Mouse (Mus musculus): Measurements from ENCODE around the gene Rpl36a-ps1.
"Not testable (repeated sequence)": the region's sequence is repeated elsewhere in the genome, so short reads cannot be mapped to it uniquely, and the experiment has no call there.

Gene Rpl36a-ps1

GRCm38 (mm10) chr14:98994218-98994617 lies at the start of gene Rpl36a-ps1:
TSS of gene Rpl36a-ps1 (minus strand) at chr14:98994318.
- DNase-seq (ENCODE audit: low read depth, low spot score), result no peak

GRCm38 (mm10) chr14:99043499-99043898 lies 49.4 kb upstream of the Rpl36a-ps1 start:
- no peak for DNase-seq (ENCODE audit: low read depth, low spot score)

DNA sequence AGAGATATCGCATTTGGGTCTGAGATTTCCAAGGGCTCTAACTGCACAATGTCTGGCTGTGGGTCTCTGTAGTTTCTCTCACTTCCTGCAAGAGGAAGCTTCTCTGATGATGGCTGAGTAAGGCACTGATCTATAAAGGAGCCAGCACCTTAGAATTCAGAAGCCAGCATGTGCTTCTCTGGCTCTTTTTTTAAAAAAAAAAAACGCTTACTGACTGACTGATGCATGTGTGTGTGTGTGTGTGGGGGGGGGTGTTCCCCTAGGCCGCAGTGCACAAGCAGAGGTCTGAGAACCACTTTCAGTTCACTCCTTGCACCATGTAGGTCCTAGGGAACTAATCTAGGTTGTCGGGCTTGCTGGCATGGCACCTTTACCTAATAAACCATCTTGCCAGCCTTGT lies 47.3 kb upstream of the Rpl36a-ps1 start:
- no peak for DNase-seq (ENCODE audit: low read depth, low spot score)

GRCm38 (mm10) chr14:99039308-99039707 lies 45.2 kb upstream of the Rpl36a-ps1 start:
- not testable (repeated sequence) for DNase-seq (ENCODE audit: low read depth, low spot score)

DNA sequence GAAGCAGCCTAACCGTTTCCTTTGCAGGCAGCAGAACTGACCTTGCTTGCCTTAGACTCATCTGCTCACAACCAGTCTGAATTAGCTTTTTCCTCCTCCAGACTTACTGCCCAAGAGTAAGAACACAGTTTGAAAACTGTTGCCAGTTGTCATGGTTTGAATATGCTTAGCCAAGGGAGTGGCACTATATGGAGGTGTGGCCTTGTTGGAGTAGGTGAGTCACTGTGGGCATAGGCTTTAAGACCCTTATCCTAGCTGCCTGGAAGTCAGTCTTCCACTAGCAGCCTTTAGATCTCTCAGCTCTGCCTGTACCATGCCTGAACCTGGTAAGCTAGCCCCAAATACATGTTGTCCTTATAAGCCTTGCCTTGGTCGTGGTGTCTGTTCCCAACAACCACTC lies 43.6 kb upstream of the Rpl36a-ps1 start:
- no peak for DNase-seq (ENCODE audit: low read depth, low spot score)

DNA sequence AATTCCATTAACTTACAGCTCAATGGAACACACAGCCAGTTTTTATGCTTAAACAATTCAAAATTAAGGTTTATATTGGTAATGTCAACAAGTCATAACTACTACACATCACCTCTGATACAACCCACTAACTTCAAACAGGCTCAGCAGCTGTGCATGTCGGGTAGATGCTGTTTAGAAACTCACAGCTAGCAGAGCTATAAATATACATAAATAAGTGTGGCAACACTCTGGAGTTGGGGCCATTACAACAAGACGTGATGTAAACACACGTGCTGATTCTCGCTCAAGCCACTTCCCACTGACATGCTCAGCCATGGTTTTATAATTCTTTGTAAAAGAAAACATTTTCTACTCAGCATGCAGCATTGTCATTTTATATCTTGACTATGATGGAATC lies 41.9 kb upstream of the Rpl36a-ps1 start:
- DNase-seq (ENCODE audit: low read depth, low spot score), result no peak

DNA sequence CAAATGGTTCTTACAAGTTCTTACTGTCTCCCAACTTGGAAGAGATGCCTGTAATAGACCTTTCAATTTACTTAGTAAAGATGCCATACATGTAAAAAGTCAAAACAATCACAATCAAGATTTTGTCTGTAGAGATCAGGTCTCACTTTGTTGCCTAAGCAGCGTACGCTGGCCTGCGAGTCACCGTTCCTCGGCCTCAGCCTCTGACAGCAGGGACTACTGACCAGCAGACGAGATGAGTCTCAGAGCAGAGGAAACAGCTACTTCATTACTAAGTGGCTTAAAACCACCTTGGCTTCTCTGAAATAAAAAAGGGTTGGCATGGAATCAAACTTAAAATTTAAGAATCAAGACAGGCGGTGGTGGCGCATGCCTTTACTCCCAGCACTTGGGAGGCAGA lies 40.7 kb upstream of the Rpl36a-ps1 start:
- DNase-seq (ENCODE audit: low read depth, low spot score), result not testable (repeated sequence)

DNA sequence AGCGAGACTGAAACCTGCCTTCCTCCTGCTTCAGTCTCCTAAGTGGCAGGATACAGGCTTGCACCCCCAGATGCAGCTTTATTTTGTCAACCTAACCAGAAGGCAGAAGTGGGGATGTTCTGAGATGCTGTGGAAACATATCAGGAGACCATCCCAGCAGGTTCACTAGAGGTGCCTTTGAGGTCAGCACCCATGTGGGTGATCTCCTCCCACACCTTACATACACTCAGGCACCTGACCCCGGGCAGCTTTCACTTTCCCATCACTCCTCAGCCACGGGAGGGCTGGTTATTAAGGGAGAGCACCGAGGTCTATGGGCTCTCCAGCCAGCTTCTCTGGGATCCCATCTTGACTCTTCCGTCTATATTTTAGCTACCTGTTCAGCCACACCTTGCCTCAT lies 38.5 kb upstream of the Rpl36a-ps1 start:
- DNase-seq (ENCODE audit: low read depth, low spot score), result no peak

DNA sequence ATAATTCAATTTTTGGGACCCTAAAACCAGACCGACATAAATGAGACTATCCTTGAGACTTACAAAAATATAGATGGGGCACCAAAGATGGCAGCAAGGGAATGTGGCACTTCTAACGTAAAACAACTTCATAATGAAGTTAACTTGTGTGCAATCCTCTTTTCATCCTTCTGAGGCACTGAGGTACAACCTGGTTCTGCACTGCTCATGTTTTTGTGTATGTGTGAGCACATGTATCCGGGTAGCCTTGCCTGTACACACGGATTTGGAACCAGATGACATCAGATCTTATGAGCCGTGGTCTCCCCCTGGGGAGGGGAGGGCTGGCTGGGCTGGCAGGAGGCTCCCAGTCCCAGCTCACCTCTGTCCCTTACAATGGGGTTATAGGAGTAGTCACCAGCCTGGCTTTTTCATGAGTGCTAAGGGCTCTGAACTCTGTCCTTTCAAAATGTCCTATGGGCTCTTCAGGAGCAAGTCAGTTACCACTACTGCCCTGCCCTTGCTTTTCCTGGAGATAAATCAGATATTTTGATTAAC lies 37.3 kb upstream of the Rpl36a-ps1 start:
- DNase-seq (ENCODE audit: low read depth, low spot score), result no peak

DNA sequence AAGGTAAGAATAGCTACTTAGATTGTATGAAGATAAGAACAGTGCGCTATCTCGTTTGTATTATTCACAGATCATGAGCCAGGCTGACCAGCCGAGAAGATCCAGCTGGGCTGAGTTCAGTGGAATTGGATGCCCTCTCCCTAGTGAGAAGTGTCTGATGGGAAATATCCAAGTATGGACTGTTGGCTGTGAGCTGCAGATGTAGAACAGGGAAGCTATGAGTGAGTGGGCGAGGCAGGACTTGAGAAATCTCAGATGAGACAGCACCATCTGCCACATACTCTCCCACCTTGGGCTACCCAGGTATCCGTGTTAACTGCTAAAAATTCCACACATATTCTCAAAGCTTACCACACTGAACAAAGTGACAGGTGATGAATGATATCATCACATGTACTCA lies 35.9 kb upstream of the Rpl36a-ps1 start:
- peak; percentile 21 for DNase-seq (ENCODE audit: low read depth, low spot score)

DNA sequence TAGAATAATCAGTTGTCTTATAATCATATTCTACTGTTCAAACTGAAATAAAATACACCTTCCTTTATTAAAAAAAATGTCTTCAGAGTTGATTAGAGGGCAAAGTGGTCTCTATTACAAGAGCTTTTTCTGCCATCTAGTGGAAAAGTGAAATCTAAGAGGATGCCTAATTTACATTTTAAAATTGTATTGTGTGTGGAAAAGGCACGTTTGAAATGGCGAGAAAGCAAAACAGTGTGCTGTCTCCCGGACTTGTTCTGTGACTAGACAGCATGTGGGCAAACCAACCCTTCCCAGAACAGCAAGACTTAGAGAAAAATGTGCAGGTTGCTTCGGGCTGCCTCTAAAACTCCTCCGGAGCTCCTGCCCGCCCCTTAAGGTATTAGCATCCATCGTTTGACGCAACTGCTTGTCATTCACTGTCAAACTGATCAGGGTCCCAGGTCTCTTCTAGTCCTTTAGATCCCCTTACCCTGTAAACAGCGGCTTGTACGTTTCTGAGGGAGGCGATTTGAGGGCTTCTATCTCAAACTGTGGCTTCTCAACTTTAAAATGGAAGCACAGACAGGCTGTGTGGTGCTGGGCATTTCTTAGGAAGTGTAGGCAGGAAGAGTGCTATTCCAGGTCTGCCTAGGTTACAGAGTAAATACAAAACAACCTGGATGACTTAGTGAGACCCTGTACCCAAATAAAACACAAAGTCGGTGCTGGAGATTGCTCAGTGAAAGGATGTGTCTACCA lies 28.4 kb upstream of the Rpl36a-ps1 start:
- no peak for DNase-seq (ENCODE audit: low read depth, low spot score)

GRCm38 (mm10) chr14:99019136-99019808 lies 25.2 kb upstream of the Rpl36a-ps1 start:
- DNase-seq (ENCODE audit: low read depth, low spot score), result no peak

GRCm38 (mm10) chr14:99018691-99019090 lies 24.6 kb upstream of the Rpl36a-ps1 start:
- no peak for DNase-seq (ENCODE audit: low read depth, low spot score)

- DNase-seq (ENCODE audit: low read depth, low spot score), result no peak
Measured at GRCm38 (mm10) chr14:99010920-99011313, 16.8 kb upstream of the Rpl36a-ps1 start.

DNA sequence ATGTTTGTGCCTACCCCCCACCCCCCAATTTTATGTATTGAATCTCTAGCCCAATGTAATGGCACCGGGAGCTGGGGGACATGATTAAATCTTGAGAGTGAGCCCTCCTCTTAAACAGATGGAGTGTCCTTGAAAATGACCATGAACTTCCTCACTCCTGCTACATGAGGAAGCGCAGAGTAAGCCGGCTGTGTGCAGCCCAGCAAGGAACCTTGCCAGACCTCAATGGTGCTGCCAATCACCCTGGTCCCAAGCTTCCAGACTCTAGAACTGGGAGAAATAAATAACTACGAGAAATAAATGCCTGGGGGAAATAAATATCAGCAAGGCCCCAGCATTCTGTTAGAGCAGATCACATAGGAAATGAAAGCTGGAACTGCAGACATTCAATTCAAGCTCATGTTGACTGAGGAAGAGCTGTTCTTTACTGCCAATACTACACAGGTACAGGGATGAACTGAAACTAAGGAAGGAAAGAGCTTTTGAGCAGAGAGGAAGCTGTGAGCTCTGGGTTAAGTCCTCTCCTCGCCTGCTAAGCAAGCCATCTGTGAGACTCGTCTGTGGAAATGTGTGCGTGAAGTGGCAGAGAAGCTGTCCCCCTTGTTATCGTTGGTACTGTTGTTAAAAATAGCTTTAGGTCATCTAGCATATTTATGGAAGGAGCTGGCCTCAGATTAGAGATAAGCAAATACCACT lies 16.3 kb upstream of the Rpl36a-ps1 start:
- DNase-seq (ENCODE audit: low read depth, low spot score), result no peak

GRCm38 (mm10) chr14:98992482-98992881 lies 1.6 kb downstream of the Rpl36a-ps1 start:
- DNase-seq (ENCODE audit: low read depth, low spot score), result no peak

DNA sequence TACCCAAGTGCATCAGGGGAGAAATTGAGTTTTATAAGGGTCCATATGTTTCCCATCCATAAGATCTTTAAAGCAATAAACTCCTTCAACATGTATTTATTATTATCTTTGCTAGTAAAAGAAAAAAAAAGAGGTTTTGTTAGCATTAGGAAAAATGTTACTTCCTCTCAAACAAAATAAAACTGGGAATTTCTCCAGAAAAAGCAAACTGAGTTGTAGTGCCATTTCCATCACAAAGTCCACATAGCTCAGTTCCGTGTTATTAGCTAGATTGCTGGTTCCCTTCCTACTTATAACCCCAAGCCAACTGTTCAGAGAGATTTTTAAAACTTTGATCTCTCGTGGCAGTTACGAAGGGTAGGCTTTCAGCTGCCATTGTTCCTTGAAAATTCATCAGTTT lies 3.5 kb downstream of the Rpl36a-ps1 start:
- no peak for DNase-seq (ENCODE audit: low read depth, low spot score)

GRCm38 (mm10) chr14:98989818-98990217 lies 4.3 kb downstream of the Rpl36a-ps1 start:
- no peak for DNase-seq (ENCODE audit: low read depth, low spot score)

DNA sequence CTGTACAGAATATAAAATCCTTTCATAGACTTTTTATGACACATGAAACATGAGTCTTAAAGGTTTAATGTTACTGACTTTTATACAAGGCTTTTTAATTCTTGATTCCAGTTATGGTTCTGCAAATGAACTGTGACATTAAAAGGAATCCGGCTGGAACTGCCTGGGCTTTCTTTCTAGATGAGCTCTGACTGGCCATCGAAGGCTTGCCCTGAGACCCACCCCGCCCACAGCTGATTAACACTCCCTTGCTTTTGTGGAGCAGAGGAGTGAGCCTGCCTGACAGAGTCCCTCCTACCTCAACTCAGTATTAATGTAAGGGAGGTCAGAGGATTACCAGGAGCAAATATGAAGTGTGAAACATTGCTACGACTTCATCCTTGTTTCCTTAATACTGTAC lies 22.2 kb downstream of the Rpl36a-ps1 start:
- no peak for DNase-seq (ENCODE audit: low read depth, low spot score)

DNA sequence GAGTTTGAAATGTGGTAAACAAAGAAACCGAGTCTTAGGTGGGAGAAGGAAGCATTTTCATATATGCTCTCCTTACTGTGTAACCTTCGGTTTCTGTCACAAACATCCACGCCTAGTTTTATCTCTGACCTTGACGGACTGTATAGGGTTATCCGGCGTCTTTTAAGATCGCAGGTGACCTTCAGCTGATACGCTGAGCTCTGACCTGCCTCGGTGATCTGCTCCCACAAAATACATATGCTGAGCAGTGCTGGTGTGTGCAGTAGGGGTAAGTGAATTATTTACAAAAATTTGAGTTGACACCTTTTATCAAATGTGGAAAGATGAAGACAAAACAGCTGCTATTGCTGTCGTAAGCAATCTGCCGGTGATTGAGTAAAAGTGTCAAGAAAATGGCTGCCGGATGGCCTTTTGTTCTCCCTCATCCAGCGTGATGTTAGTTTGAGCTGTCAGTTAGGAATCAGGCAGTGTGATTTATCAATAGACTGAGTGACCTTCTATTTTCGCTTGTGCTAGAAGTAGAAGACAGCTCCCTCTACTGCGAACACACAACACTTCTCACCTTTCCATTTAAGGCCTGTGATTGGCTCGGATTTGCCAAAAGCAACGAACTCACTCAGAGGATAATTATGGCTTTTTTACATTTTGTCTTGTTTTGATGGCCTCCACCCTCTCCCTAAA lies 35.0 kb downstream of the Rpl36a-ps1 start:
- no peak for DNase-seq (ENCODE audit: low read depth, low spot score)

- DNase-seq (ENCODE audit: low read depth, low spot score), result no peak
Measured at GRCm38 (mm10) chr14:98956788-98957187, 37.3 kb downstream of the Rpl36a-ps1 start.

GRCm38 (mm10) chr14:98952441-98952840 lies 41.7 kb downstream of the Rpl36a-ps1 start:
- no peak for DNase-seq (ENCODE audit: low read depth, low spot score)
